Mouse (Mus musculus) spleen, postnatal 36 days (tissue): ENCODE data around the gene Dvl2.
"Not testable (repeated sequence)": the region's sequence is repeated elsewhere in the genome, so short reads cannot be mapped to it uniquely, and the experiment has no call there.

Experiments
- DNase-seq, 2 experiments: peaks; one replicate each; pipeline ENCODE4 v3.0.0; 2022; ENCODE audit warnings: low spot score in 2 of 2, mixed read lengths in 1 of 2

Dvl2 gene

DNA sequence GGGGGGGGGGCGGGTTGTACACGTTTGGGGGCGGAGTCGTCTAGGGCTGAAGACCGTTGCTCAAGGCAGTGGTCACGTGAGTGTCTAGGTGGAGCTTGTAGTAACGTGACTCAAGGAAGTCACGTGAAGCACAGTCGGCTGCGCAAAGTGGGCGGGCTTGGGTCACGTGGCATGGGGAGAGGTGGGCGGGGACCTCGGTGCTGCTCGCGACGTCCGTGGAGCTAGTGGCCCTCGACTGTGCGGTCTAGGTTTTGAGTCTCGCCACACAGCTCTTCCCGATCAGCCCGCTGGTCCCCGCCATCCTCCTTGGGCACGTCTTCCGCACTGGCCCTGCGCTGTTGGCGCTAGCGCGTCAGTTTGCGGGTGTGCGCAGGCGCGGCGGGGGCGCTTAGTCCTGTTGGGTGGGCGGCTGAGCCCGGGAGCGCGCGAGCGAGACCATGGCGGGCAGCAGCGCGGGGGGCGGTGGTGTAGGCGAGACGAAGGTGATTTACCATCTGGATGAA lies at the start of gene Dvl2:
Gene Dvl2 (plus strand): TSS at position 200 of the 503 bp plus-strand sequence.
- peak; percentile 91 to 94 for DNase-seq

- no peak for DNase-seq
Observed at GRCm38 (mm10) chr11:69950807-69951459, 49.5 kb upstream of the Dvl2 start.

- DNase-seq = no peak
Observed at GRCm38 (mm10) chr11:69952274-69952673, 48.1 kb upstream of the Dvl2 start.

GRCm38 (mm10) chr11:69953267-69953915 lies 47.0 kb upstream of the Dvl2 start:
- no peak for DNase-seq

GRCm38 (mm10) chr11:69955618-69956017 lies 44.8 kb upstream of the Dvl2 start:
- not testable (repeated sequence) for DNase-seq

DNA sequence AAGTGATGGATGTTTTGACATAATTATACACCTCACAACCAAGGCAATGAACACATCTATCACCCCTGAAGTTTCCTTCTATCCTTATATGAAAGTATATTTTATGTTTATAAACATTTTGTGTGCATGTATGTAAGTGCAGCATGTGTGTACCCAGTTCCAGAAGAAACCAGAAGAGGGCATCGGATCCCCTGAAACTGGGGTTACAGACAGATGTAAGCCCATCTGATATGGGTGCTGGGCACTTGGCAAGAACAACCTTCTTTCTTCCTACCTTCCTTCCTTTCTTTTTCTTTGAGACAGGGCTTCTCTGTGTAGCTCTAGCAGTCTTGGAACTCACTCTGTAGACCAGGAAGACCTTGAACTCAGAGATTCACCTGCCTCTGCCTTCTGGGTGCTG lies 44.2 kb upstream of the Dvl2 start:
- no peak for DNase-seq

- DNase-seq = no peak
Observed at GRCm38 (mm10) chr11:69960616-69961015, 39.8 kb upstream of the Dvl2 start.

DNA sequence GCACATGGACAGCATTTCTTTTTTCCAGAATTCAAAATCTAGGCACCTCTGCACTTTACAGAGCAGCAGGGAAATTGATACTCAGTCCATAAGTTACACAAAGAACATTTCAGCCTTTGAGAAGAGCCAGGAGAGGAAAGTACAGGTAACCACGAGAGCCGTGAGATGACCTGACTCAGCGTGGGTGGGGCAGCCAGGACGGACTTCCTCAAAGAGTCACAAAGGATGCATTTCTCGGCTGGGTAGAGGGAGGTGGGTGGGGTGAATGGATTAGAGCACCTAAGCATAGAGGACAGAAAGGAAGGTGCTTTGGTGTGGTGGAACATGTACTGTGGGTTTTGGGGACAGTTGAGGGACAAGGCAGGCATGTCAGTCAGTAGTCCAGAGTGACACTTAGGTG lies 38.6 kb upstream of the Dvl2 start:
- DNase-seq = no peak

DNA sequence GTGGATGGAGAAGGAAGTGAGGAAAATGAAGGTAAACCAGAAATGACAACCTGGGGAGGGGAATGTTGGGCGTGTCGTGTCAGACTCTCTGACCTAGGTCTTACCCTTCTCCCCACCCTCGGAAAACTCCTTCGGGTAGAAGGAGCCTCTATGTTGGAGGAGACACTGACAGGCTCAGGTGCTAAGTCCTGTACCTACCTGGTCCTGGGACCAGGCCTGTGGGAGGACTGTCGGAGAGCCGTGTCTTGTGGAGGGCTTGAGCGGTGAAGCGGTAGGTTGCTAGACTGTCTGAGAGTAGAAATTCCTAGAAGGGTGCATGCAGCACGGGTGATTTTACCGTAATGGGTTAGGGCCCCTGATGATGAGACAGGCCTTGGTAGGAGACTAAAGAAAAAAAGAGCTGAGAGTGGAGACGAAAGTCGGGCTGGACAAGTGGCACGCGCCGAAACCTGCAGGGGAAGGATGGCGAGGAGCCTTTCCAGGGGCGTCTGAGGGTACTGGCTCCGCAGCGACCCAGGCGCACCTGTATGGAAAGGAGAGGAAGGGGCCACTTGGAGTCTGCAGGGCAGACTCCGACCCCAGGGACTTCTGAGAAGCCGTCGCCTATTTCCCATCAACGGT lies 35.6 kb upstream of the Dvl2 start, which contains the start of gene Cldn7:
Gene Cldn7 (plus strand): TSS at position 130 of the 621 bp plus-strand sequence.
- DNase-seq = no peak

DNA sequence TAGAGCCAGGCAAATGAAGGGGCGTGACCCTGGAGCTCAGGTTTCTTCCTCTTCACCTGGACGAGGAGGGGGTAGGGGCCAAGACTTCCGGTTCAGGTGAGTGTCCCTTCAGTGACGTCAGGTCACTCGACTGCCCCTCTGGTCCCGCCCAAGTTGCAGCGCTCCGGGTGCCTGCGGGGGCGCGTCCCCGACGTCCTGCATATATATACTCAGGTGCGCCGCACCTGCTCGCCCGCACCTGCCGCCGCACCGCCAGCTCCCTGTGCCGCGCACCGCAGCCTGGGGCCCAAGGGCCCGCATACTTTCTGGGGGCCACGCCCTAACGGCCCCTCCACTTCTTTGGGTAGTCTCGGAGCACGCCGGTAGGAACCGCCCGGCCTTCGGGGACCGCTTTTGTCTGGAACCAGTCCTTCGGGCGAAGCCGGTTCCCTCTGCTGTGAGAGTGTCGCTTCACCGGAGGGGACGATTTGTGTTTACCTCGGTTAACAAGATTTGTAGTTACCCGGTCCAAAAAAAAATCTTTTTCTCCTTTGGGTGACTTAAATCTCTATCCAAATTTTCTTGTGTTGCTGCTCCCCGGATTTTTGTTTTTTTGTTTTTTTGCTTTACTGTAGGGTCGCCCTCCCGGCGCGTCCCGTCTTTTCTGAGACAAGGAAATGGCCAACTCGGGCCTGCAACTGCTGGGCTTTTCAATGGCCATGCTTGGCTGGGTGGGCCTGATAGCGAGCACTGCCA lies 35.0 kb upstream of the Dvl2 start:
- DNase-seq = no peak

DNA sequence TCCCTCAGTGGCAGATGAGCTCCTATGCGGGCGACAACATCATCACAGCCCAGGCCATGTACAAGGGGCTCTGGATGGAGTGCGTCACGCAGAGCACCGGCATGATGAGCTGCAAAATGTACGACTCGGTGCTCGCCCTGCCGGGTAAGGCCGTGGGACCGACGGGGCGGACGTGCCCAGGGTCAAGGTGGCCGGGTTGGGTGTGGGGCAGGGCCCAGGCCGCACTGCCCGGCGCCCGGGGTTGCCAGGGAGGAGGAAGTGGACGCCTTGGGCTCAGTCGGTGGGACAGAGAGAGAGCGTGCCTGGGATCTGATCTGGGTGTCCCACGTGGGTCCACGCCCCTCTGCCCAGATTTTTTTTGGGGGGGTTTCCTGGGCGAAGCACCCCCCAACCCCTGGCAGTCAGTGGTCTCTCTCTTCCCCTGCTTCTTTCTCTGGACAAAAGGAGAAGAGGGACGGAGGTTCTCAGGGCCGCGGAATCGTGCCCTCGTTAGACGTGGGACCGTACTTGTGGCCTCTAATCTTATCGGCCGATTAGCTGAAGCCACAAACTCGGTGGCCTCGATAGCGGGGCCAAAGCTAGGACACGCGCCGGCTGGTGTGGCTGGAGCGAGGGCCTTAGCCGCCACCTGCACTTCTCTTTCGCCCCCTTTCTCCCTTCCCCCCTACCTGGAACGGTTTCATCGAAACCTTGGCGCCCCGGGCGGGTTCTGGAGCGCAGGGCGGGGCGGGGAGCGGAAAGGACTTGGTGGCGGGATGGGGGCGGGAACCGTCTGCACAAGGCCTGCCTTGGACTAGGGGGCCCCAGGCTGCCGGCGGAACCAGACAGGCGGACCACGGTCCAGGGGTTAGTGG lies 34.2 kb upstream of the Dvl2 start:
- no peak for DNase-seq

DNA sequence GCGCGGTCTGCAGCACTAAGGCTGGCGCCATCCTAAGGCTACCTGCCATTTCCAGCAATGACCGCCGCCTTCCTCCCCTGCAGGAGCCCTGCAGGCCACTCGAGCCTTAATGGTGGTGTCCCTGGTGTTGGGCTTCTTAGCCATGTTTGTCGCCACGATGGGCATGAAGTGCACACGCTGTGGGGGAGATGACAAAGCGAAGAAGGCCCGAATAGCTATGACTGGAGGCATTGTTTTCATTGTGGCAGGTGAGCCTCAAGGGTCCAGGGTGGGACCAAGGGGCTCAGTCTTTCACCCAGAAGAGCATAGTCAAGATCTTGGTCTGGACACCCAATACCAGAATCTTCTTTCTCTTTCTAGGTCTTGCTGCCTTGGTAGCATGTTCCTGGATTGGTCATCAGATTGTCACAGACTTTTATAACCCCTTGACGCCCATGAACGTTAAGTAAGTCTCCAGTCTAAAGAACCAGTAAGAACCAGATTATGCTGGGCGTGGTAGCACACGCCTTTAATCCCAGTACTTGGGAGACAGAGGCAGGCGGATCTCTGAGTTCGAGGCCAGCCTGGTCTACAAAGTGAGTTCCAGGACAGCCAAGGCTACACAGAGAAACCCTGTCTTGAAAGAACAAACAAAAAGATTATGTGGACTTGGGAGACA lies 33.4 kb upstream of the Dvl2 start:
- no peak for DNase-seq

DNA sequence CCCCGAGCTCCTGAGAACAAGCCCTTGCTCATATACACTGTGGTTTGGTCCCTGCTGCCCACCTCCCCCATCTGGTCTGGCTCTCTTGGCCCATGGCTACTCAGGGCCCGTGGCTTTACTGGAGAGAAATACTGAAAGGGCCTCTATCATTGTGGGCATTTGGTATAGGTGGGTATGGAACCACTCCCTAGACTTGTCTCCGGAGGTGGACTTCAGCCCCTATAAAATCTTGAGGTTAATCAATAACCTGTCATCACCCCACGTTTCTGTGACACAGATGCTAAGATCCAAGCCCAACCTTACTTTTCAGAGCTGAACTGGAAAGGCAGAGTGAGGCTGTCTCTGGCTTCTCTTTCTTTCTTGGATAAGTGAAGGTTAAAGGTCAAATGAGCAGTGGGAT lies 31.6 kb upstream of the Dvl2 start:
- DNase-seq = no peak

- DNase-seq = no peak
Observed at GRCm38 (mm10) chr11:69970222-69970621, 30.2 kb upstream of the Dvl2 start.

DNA sequence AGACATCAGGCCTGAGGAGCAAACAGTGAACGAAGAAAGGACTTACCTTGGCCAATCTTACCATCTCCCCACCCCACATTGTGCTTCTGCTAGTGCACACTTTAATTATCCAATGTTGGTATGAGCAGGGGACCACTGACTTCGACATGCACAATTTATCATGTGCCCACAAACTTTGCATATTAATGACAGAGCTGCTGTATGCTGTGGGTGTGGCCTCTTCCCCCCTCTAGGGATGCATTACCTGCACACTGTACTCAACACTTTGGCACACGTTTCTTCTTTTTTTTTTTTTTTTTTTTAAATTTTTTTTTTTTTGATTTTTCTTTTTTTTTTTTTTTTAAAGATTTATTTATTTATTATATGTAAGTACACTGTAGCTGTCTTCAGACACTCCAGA lies 29.6 kb upstream of the Dvl2 start:
- no peak for DNase-seq

DNA sequence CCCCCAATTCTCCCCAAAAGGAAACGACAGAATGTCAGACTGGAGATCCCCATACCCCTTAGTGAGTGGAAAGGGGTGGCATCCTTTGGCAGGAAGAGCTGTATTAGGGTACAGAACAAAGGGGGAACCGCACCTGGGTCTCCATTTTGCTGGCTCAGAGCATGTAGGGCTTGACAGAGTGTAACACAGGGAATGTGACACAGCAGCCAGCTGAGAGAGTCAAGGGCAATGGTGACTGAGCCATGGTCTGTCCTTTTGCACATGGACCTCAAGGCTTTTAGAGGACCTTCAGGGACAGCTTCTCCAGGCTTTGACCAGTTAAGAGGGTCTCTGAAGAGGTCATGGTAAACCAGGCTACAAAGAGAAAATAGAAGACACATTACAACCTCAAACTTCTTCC lies 25.5 kb upstream of the Dvl2 start:
- no peak for DNase-seq

DNA sequence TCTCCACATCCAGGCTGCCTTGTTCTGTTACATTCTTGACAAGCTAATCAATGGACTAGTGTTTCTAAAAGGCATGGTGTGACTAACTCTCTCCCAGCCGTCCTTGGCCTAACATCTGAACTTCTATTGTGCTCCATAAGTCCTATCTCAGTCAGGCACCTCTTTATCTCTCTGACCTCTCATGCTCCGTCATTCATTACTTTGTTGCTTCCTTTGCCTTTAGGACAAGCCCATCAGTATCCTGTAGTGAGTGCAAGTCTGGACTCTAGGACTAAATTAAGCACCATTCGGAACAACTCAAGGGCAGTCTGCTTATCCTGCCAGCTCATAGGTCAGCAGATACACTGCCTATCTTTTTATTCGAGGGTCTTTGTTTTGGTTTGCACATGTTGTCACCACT lies 24.1 kb upstream of the Dvl2 start:
- no peak for DNase-seq

- DNase-seq = no peak
Observed at GRCm38 (mm10) chr11:69979827-69980195, 20.6 kb upstream of the Dvl2 start.

DNA sequence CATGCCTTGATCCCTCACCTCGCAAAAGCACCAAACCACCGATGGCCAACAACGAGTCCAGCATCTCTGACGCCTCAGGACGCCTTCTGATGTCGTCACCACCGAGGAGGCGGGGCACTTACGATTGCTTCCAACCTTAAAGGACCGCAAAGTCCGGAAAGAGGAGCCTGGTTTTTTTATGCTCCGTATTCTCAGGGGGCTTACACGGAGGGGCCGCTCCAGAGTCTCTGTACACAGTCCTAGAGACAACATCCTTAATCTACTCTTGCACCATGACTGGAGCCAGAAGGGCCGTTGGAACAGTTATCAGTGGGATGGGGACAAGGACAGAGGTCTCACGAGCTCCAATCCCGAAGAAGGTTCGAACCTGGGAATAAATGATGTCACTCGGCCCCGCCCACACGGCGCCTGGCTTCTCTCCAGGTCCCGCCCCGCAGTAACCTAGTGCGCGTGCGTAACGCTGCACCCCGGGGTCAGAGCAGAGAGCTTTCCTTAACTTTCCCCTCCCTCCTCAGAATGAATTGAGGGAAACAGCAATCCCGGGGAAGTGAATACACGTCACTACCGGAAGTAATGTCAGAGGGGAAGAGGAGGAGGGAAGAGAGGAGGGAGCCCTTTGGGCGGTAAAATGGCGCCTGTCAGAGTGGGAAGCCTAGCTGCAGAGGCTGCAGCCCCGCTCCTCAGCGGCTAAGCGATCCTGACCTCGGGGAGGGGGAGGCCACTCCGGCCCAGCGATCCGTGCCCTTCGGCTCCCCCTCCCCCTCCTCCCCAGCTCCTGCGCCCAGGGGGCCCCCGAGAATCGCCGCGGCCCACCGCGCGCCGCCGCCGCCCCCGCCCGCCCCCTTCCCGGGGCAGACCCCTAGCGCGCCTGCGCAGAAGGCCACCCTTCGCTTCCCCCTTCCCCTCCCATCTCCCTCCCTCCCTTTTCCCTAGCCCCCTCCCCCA lies 19.9 kb upstream of the Dvl2 start:
- DNase-seq = peak; percentile 85 to 90
